Mouse (Mus musculus) monocyte, adult 5-6 weeks (primary cell): Measurements from ENCODE around the gene Matn4. TPM values are rescaled to one million over a fixed set of nuclear protein-coding genes. Genes with fewer than 3 reads are reported as not detected.

Source experiments
- ATAC-seq: fragments of 153-309, 156-312 bp; replicated peaks from 2 replicates; pipeline ENCODE4 v1.8.0; 2017; ENCODE audit warnings: mild to moderate bottlenecking; ENCODE audit not compliant: low TSS enrichment, insufficient number of reproducible peaks, severe bottlenecking, poor library complexity, low FRiP score
- total RNA-seq: library from RNA; stranded (forward); fragments of 200-1000, 200-491, 200-594 nt; gene quantifications from 3 replicates; pipeline ENCODE4 v1.2.3, GENCODE M21; 2017

Matn4 gene
- total RNA-seq: not detected in 3 replicates

- ATAC-seq: no peak
These were observed at the start of gene Matn4 for GRCm38 (mm10) chr2:164405060-164405459. Gene Matn4, minus strand, starts transcription at chr2:164405160.

DNA sequence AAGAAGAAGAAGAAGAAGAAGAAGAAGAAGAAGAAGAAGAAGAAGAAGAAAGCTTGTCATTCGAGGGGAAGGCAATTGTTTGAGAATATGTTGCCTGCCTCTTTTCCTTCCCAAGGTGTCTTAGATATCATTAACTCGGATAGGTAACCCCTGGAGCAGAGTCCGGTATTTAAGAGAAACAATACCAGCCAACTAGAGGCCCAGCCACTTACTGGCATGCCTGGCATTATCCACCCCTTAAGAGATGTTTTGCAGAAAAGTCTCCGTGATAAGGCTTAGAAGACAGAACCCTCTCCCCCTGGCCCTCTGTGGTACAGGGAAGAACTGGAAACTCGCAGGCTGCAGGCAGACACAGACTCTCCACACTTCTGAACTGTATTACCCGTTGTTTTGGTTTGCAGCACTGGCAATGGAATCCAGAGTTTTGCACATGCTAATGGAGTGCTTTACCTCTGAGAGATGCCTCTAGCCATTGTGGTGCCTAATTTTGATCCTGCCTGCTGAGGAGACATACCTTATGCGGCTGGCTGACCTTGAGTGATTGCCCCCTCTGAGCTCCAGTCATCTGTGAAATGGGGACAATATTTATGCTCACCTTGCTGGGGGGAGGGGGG is 49.0 kb upstream of the Matn4 start:
- no peak for ATAC-seq

DNA sequence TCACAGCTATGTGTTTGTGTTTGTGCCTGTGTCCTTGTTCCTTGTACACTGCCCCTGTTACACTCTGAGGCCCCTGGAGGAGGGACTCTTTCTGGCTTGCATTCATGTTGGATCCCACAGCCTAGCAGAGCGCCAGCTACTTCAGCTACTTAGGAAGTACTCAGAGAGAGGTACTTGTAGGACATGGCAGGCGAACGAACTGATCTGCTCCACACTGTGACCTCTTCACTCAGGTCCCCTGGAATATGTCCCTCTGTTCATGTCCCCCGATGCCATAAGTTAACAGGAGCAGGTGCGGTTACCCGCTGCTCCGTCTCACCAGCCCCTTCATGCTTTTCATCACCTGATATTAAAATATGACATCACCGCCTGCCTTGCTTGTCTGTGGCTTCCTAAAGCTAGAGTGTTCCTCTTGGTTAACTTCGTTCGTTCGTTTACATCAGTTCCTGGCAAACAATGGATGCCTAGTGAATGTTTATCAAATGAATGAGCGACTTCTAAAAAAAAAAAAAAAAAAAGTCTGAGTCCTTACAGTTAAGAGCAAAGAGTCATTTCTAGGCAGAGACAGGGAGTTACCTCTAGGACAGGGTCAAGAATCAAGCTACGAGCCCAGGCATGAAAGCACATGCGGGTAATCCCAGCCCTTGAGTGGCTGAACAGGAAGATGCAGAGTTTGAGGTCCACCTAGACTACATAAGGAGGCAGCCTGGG is 48.2 kb upstream of the Matn4 start:
- no peak for ATAC-seq

- no peak for ATAC-seq
These were observed 47.2 kb upstream of the Matn4 start for GRCm38 (mm10) chr2:164452000-164452676.

- no peak for ATAC-seq
These were observed 44.5 kb upstream of the Matn4 start for GRCm38 (mm10) chr2:164449341-164450042.

DNA sequence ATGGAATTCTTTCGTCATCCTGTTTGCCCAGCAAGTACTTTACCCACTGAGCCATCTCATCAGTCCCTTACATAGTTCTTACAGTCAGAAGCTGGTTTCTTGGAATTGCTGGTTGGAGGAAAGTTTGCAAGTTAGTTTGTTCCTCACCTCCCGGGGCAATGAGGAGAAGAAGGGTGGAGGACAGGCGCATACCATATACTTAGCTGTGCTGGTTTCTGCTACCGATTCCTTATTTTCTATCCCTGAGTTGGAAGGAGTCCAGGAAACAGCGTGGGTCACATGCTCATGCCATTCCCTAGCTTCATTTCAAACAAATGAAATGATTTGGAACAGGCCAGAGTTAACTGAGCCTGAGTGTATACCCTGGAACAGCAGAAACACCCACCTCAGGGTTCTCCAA is 44.0 kb upstream of the Matn4 start:
- ATAC-seq: no peak

DNA sequence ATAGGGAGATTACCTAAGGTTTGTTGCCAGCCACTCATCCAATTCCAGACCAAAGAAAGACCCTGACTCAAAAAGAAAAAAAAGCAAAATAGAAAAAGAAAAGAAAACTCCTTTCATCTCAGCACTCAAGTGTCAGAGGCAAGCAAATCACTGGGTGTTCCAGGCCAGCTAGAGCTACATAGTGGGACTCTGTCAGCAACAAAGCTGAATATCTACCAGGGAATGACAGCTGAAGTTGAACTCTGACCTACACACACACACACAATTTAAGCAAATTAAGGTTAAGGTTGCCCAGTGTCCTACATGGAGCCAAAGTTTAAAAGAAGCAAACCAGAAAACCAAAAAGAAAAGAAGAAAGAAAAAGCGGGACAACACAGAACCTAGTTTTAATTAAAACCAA is 43.2 kb upstream of the Matn4 start:
- ATAC-seq: no peak

- ATAC-seq: no peak
These were observed 41.1 kb upstream of the Matn4 start for GRCm38 (mm10) chr2:164446086-164446469.

DNA sequence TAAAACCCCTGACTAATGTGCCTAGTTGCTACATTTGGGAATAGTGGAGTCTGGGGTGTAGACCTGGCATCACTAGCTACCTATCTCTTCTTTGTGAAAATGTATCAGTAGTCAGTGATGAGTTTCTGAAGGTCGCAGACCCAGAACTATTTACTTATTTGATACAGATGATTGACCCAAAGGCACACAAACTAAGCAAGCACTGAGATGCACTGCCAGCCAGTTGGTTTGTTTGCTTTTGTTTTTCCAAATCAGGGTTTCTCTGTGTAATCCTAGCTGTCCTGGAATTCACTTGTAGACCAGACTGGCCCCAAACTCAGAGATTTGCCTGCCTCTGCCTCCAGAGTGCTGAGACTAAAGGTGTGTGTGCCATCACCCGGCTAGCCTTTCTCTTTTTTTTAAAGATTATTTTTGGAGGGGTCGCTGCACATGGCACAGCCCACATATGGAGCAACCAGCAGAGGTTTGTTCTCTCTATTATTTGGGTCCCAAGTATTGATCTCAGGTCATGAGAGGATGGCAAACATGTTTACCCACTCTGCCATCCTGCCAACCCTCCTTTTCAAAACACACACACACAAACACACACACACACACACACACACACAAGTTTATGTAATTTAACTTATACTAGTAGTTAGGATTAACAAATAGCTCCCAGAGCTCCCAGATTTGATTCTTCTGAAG is 40.6 kb upstream of the Matn4 start:
- no peak for ATAC-seq

DNA sequence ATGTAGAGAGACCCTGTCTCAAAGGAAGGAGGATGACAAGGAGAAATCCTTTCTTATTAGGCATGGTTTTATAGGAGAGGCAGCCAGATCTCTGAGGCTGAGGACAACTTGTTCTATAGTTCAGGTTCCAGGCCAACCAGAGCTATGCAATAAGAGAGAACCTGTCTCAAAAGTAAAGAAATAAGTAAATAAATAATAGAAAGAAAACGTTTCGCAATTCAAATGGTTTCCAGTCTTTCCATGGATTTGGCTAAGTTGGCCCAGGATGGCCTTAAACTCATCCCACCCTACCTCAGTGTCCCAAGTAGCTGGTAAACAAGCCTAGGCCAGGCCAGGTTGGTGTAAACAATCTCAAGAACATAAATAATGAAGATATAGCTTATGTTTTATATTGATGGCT is 39.7 kb upstream of the Matn4 start:
- ATAC-seq: no peak

GRCm38 (mm10) chr2:164443460-164444000 is 38.6 kb upstream of the Matn4 start, which contains the start of gene Sdc4:
Gene Sdc4, minus strand, starts transcription at chr2:164443887.
- no peak for ATAC-seq

DNA sequence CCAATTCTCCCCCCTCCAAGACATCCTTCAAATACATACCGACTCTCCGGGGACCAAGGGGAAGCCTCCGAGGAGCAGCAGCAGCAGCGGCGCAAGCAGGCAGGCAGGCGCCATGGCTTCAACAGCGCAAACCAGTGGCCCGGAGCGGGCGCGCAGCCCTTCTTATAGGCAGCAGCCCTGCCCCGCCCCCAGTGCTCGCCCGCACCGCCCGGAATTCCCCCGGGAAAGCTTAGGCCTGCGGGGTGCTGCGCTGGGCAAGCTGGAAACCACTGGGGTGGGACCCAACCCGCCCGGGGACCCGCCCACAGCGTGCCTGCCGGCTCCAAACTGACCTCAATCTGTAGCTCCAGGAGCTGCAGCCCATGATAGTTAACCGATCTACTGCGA is 38.1 kb upstream of the Matn4 start:
- ATAC-seq: 0 out of 2 replicates have a peak, but pooled peaks have one; percentile 32

GRCm38 (mm10) chr2:164442315-164443050 is 37.5 kb upstream of the Matn4 start:
- no peak for ATAC-seq

DNA sequence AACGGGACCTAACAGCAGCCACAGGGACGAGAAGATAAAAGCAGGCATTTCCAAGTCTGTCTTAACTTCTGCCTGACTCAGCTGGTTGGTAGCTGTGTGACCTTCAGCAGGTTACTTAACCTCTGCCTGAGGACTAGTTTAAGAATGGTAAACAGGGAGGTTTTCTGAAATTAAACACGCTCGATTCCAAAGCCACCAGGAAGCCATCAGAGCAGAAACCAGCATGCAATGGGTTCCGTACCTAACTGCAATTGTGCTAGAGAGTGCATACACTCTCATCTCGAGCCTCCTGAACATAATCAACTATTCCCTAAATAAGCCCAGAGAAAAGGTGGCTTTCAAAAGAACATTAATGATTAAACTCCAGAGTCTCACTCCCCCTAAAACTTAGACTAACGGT is 36.8 kb upstream of the Matn4 start:
- ATAC-seq: no peak

DNA sequence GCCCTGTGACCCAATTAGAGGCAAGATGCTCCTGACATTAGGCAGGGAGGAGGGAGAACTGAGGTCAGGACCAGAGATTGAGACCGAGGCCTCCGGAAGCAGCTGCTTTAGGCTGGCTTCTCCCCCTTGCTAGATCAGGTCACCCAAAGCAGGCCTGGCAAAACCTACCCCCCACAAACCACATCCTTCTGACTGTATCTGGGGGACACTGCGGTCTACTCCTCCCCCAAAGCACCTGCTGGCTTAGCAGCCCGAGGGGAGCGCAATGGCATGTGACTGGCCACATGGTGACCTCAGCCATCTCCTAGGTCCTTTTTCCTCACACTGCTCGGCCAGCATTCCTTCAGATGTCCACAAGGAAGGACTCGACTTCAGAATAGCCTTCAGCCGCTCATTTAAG is 36.2 kb upstream of the Matn4 start:
- peak; percentile 71; the same call in 1 of the 2 replicates for ATAC-seq

GRCm38 (mm10) chr2:164440314-164440713 is 35.4 kb upstream of the Matn4 start:
- ATAC-seq: no peak

GRCm38 (mm10) chr2:164439001-164439421 is 34.1 kb upstream of the Matn4 start:
- no peak for ATAC-seq

GRCm38 (mm10) chr2:164438257-164438656 is 33.3 kb upstream of the Matn4 start:
- ATAC-seq: no peak
